Mouse (Mus musculus) heart, adult 2 months (tissue): ENCODE measurements at regions not wholly inside any gene's neighbourhood (a gene's known extent, or its start where the extent isn't known, plus 50 kb on each side); places are given as distances from the start of the nearest gene placed in this dataset.

Experiments used
- DNase-seq, 2 experiments: peaks; one replicate each; pipeline ENCODE4 v3.0.0; 2021
- H3K27ac ChIP-seq: fragments of 200-600 bp; 2 replicates; pipeline ENCODE4 v1.8.1; 2022
- H3K27me3 ChIP-seq: fragments of 200-500 bp; 2 replicates; pipeline ENCODE4 v1.6.1; 2012; ENCODE audit warnings: mild to moderate bottlenecking, low read length, inconsistent platforms, mixed read lengths; ENCODE audit not compliant: control insufficient read depth, insufficient read depth
- H3K36me3 ChIP-seq: fragments of 200-500 bp; 2 replicates; pipeline ENCODE4 v1.6.1; 2012; ENCODE audit warnings: low read length, inconsistent platforms; ENCODE audit not compliant: control insufficient read depth, insufficient read depth
- H3K4me1 ChIP-seq: fragments of 200-500 bp; 2 replicates; pipeline ENCODE4 v1.6.1; 2011; ENCODE audit warnings: low read length; ENCODE audit not compliant: control insufficient read depth, insufficient read depth
- H3K4me3 ChIP-seq: fragments of 200-600 bp; 2 replicates; pipeline ENCODE4 v1.8.1; 2022
- H3K79me2 ChIP-seq: fragments of 200-500 bp; replicated peaks from 2 replicates; pipeline ENCODE4 v1.6.1; 2012; ENCODE audit warnings: mild to moderate bottlenecking, inconsistent platforms, low read length, moderate library complexity, mixed read lengths; ENCODE audit not compliant: control insufficient read depth, insufficient read depth
- H3K9ac ChIP-seq: fragments of 200-500 bp; 2 replicates; pipeline ENCODE4 v1.6.1; 2012; ENCODE audit warnings: low read depth, mild to moderate bottlenecking, control low read depth, inconsistent platforms, low read length, mixed read lengths
- CTCF ChIP-seq: fragments of 200-600 bp; IDR thresholded peaks from 2 replicates; pipeline ENCODE4 v1.8.1; 2022; ENCODE audit warnings: antibody characterized with exemption, mild to moderate bottlenecking, moderate library complexity
- EP300 ChIP-seq: fragments of 200-500 bp; IDR thresholded peaks from 2 replicates; pipeline ENCODE4 v1.6.1; 2011; ENCODE audit warnings: low read depth, low read length, control low read depth; ENCODE audit not compliant: insufficient read depth
- POLR2A ChIP-seq: fragments of 200-500 bp; IDR thresholded peaks from 2 replicates; pipeline ENCODE4 v1.6.1; 2011; ENCODE audit warnings: mild to moderate bottlenecking, low read depth, low read length, control low read depth; ENCODE audit not compliant: insufficient read depth
- WGBS: fragments of 180-500 bp; shearing (Covaris S2); methylation state at CpG from one replicate; pipeline ENCODE4 v1.1.7; 2018; 5-methylcytosine and 5-hydroxymethylcytosine counted together
- intact Hi-C: fragments of 180-260 bp; cut with DNase I; formaldehyde crosslinking; loops from one replicate; pipeline ENCODE4 v1.15.1; 2025

- H3K4me1 ChIP-seq: no peaks in the 10 kb centered on the region
- H3K27ac ChIP-seq: no peak overlapping the region
- TF ChIP-seq POLR2A (no peak), EP300 (no peak), CTCF (no peak)
- no peak overlapping the region for H3K4me3 ChIP-seq
- intact Hi-C loops: no loop called here
- DNase-seq: no peak
- no peaks in the 10 kb centered on the region for H3K27me3 ChIP-seq
- 54% methylated on average over 2 of the region's 2 CpGs for WGBS
- H3K9ac ChIP-seq: no peak overlapping the region
- H3K79me2 ChIP-seq: no peaks in the 10 kb centered on the region
- H3K36me3 ChIP-seq: no peaks in the 10 kb centered on the region
Observed at GRCm38 (mm10) chr5:85751649-85752048, 313.7 kb downstream of the Cenpc1 start.

- no peaks in the 10 kb centered on the region for H3K79me2 ChIP-seq
- H3K36me3 ChIP-seq: no peaks in the 10 kb centered on the region
- intact Hi-C loops: no loop called here
- no peak overlapping the region for H3K9ac ChIP-seq
- no peak for DNase-seq
- no peaks in the 10 kb centered on the region for H3K4me1 ChIP-seq
- no peak overlapping the region for H3K27ac ChIP-seq
- TF ChIP-seq EP300: no peak
- no peak for TF ChIP-seq CTCF
- no peak for TF ChIP-seq POLR2A
- H3K27me3 ChIP-seq: no peaks in the 10 kb centered on the region
- 42% methylated on average over 1 of the region's 1 CpGs for WGBS
- no peak overlapping the region for H3K4me3 ChIP-seq
Observed at GRCm38 (mm10) chr5:85750893-85751292, 314.5 kb downstream of the Cenpc1 start.

GRCm38 (mm10) chr5:85729613-85730012, 335.8 kb downstream of the Cenpc1 start:
- no peak overlapping the region for H3K27ac ChIP-seq
- WGBS: 58% methylated on average over 3 of the region's 3 CpGs
- no peak for TF ChIP-seq CTCF
- no peak for TF ChIP-seq POLR2A
- H3K27me3 ChIP-seq: no peaks in the 10 kb centered on the region
- H3K4me1 ChIP-seq: no peaks in the 10 kb centered on the region
- H3K4me3 ChIP-seq: no peak overlapping the region
- no peak overlapping the region for H3K9ac ChIP-seq
- no peak for DNase-seq
- intact Hi-C loops: no loop called here
- H3K79me2 ChIP-seq: no peaks in the 10 kb centered on the region
- no peaks in the 10 kb centered on the region for H3K36me3 ChIP-seq

- WGBS: 87% methylated on average over 9 of the region's 9 CpGs
- H3K27ac ChIP-seq: no peak overlapping the region
- DNase-seq: no peak
- H3K9ac ChIP-seq: no peak overlapping the region
- intact Hi-C loops: no loop called here
- H3K4me3 ChIP-seq: no peak overlapping the region
- no peaks in the 10 kb centered on the region for H3K27me3 ChIP-seq
- TF ChIP-seq EP300 (no peak), CTCF (no peak), POLR2A (no peak)
- H3K36me3 ChIP-seq: no peaks in the 10 kb centered on the region
- H3K79me2 ChIP-seq: no peaks in the 10 kb centered on the region
- H3K4me1 ChIP-seq: no peaks in the 10 kb centered on the region
Observed at GRCm38 (mm10) chr5:85707345-85707744, 358.0 kb downstream of the Cenpc1 start.

GRCm38 (mm10) chr5:85706598-85706997, 358.8 kb downstream of the Cenpc1 start:
- Histone ChIP-seq H3K4me1 (no peaks in the 10 kb centered on the region), H3K27ac (no peak overlapping the region), H3K36me3 (no peaks in the 10 kb centered on the region), H3K27me3 (no peaks in the 10 kb centered on the region), H3K9ac (no peak overlapping the region), H3K79me2 (no peaks in the 10 kb centered on the region), H3K4me3 (no peak overlapping the region)
- WGBS: 60% methylated on average over 1 of the region's 1 CpGs
- no peak for DNase-seq
- TF ChIP-seq CTCF (no peak), POLR2A (no peak), EP300 (no peak)
- intact Hi-C loops: no loop called here

GRCm38 (mm10) chr5:85706084-85706483, 359.3 kb downstream of the Cenpc1 start:
- H3K27me3 ChIP-seq: no peaks in the 10 kb centered on the region
- H3K79me2 ChIP-seq: no peaks in the 10 kb centered on the region
- no peak for TF ChIP-seq POLR2A
- TF ChIP-seq EP300: no peak
- no peak for TF ChIP-seq CTCF
- no peak overlapping the region for H3K4me3 ChIP-seq
- 58% methylated on average over 3 of the region's 3 CpGs for WGBS
- no peaks in the 10 kb centered on the region for H3K4me1 ChIP-seq
- no peak overlapping the region for H3K27ac ChIP-seq
- no peaks in the 10 kb centered on the region for H3K36me3 ChIP-seq
- intact Hi-C loops: no loop called here
- no peak overlapping the region for H3K9ac ChIP-seq
- DNase-seq: no peak

- no peak for TF ChIP-seq POLR2A
- no peak for TF ChIP-seq CTCF
- TF ChIP-seq EP300: no peak
- H3K4me3 ChIP-seq: no peak overlapping the region
- H3K4me1 ChIP-seq: no peaks in the 10 kb centered on the region
- no peak for DNase-seq
- H3K9ac ChIP-seq: no peak overlapping the region
- no peaks in the 10 kb centered on the region for H3K79me2 ChIP-seq
- intact Hi-C loops: no loop called here
- H3K36me3 ChIP-seq: no peaks in the 10 kb centered on the region
- WGBS: 65% methylated on average over 4 of the region's 4 CpGs
- no peak overlapping the region for H3K27ac ChIP-seq
- no peaks in the 10 kb centered on the region for H3K27me3 ChIP-seq
Observed at GRCm38 (mm10) chr5:85677872-85678271, 387.5 kb downstream of the Cenpc1 start.
